Mouse (Mus musculus): ENCODE data around the gene Adat1. TPM values are rescaled to one million over a fixed set of nuclear protein-coding genes. Genes with fewer than 3 reads are reported as not detected.

Adat1 gene
- polyA plus RNA-seq, 1 experiment from 2014 or later, result 18.7 TPM

- DNase-seq (ENCODE audit: extremely low spot score, low spot score), result no peak
- Histone ChIP-seq H3K4me3 (no peak overlapping the region), H3K27me3 (ENCODE audit: poor library complexity, severe bottlenecking) (no peaks in the 10 kb centered on the region), H3K36me3 (replicated peaks) (peaks cover 75% of the 10 kb centered on the region), H3K27ac (no peak overlapping the region), H3K9me3 (no peaks in the 10 kb centered on the region), H3K4me1 (peaks cover 9% of the 10 kb centered on the region)
- 79% methylated on average over 3 of the region's 3 CpGs for WGBS
Observed at GRCm38 (mm10) chr8:111992703-111993039, 569 bp upstream of the Adat1 start.

GRCm38 (mm10) chr8:111991278-111991677, 824 bp downstream of the Adat1 start:
- H3K27ac ChIP-seq, result peak overlapping the region; percentile 90
- peaks cover 73% of the 10 kb centered on the region for H3K36me3 ChIP-seq (replicated peaks)
- no peaks in the 10 kb centered on the region for H3K27me3 ChIP-seq (ENCODE audit: poor library complexity, severe bottlenecking)
- H3K9me3 ChIP-seq, result no peaks in the 10 kb centered on the region
- 71% methylated on average over 8 of the region's 8 CpGs for WGBS
- H3K4me3 ChIP-seq, result peak overlapping the region; percentile 85
- no peak for DNase-seq (ENCODE audit: extremely low spot score, low spot score)
- H3K4me1 ChIP-seq, result peaks cover 9% of the 10 kb centered on the region

- peaks cover 9% of the 10 kb centered on the region for H3K4me1 ChIP-seq
- no peak overlapping the region for H3K27ac ChIP-seq
- 23% methylated on average over 7 of the region's 7 CpGs for WGBS
- no peaks in the 10 kb centered on the region for H3K27me3 ChIP-seq (ENCODE audit: poor library complexity, severe bottlenecking)
- peak; percentile 80 for DNase-seq (ENCODE audit: extremely low spot score, low spot score)
- H3K36me3 ChIP-seq (replicated peaks), result peaks cover 73% of the 10 kb centered on the region
- no peaks in the 10 kb centered on the region for H3K9me3 ChIP-seq
- H3K4me3 ChIP-seq, result no peak overlapping the region
Observed at GRCm38 (mm10) chr8:111989911-111990310, 2.2 kb downstream of the Adat1 start.

- H3K27ac ChIP-seq, result no peak overlapping the region
- H3K4me1 ChIP-seq, result no peaks in the 10 kb centered on the region
- no peak overlapping the region for H3K4me3 ChIP-seq
- H3K27me3 ChIP-seq (ENCODE audit: poor library complexity, severe bottlenecking), result no peaks in the 10 kb centered on the region
- peaks cover 93% of the 10 kb centered on the region for H3K36me3 ChIP-seq (replicated peaks)
- H3K9me3 ChIP-seq, result no peaks in the 10 kb centered on the region
- DNase-seq (ENCODE audit: extremely low spot score, low spot score), result no peak
- 89% methylated on average over 10 of the region's 10 CpGs for WGBS
Observed at GRCm38 (mm10) chr8:111984511-111984910, 7.6 kb downstream of the Adat1 start.

GRCm38 (mm10) chr8:111982116-111982515, 10.0 kb downstream of the Adat1 start:
- 80% methylated on average over 7 of the region's 7 CpGs for WGBS
- Histone ChIP-seq H3K36me3 (replicated peaks) (peaks cover 92% of the 10 kb centered on the region), H3K27ac (no peak overlapping the region), H3K4me3 (no peak overlapping the region), H3K9me3 (no peaks in the 10 kb centered on the region), H3K4me1 (no peaks in the 10 kb centered on the region), H3K27me3 (ENCODE audit: poor library complexity, severe bottlenecking) (no peaks in the 10 kb centered on the region)
- no peak for DNase-seq (ENCODE audit: extremely low spot score, low spot score)

- no peak overlapping the region for H3K27ac ChIP-seq
- H3K4me1 ChIP-seq, result no peaks in the 10 kb centered on the region
- 89% methylated on average over 10 of the region's 10 CpGs for WGBS
- H3K4me3 ChIP-seq, result no peak overlapping the region
- H3K36me3 ChIP-seq (replicated peaks), result peaks cover 94% of the 10 kb centered on the region
- no peak for DNase-seq (ENCODE audit: extremely low spot score, low spot score)
- H3K9me3 ChIP-seq, result peaks cover 13% of the 10 kb centered on the region
- no peaks in the 10 kb centered on the region for H3K27me3 ChIP-seq (ENCODE audit: poor library complexity, severe bottlenecking)
Observed at GRCm38 (mm10) chr8:111978147-111978546, 14.0 kb downstream of the Adat1 start.

GRCm38 (mm10) chr8:111976326-111976725, 15.8 kb downstream of the Adat1 start:
- Histone ChIP-seq H3K36me3 (replicated peaks) (peaks cover 94% of the 10 kb centered on the region), H3K4me3 (no peak overlapping the region)
- 89% methylated on average over 2 of the region's 2 CpGs for WGBS

GRCm38 (mm10) chr8:111975706-111976105, 16.4 kb downstream of the Adat1 start:
- no peak for DNase-seq (ENCODE audit: extremely low spot score, low spot score)
- 96% methylated on average over 2 of the region's 2 CpGs for WGBS

More at GRCm38 (mm10) chr8:111976326-111976725, 15.8 kb downstream of the Adat1 start:
- Histone ChIP-seq H3K27ac (no peak overlapping the region), H3K27me3 (ENCODE audit: poor library complexity, severe bottlenecking) (no peaks in the 10 kb centered on the region), H3K9me3 (peaks cover 13% of the 10 kb centered on the region), H3K4me1 (no peaks in the 10 kb centered on the region)
- no peak for DNase-seq (ENCODE audit: extremely low spot score, low spot score)

GRCm38 (mm10) chr8:111974138-111974537, 18.0 kb downstream of the Adat1 start:
- Histone ChIP-seq H3K4me3 (no peak overlapping the region), H3K27me3 (ENCODE audit: poor library complexity, severe bottlenecking) (no peaks in the 10 kb centered on the region), H3K4me1 (0 out of 2 replicates have a peak, but pooled peaks cover under 1% of the 10 kb centered on the region), H3K9me3 (peaks cover 13% of the 10 kb centered on the region), H3K36me3 (replicated peaks) (peaks cover 89% of the 10 kb centered on the region), H3K27ac (no peak overlapping the region)
- DNase-seq (ENCODE audit: extremely low spot score, low spot score), result no peak
- 97% methylated on average over 12 of the region's 12 CpGs for WGBS

More at GRCm38 (mm10) chr8:111975706-111976105, 16.4 kb downstream of the Adat1 start:
- no peaks in the 10 kb centered on the region for H3K27me3 ChIP-seq (ENCODE audit: poor library complexity, severe bottlenecking)
- no peak overlapping the region for H3K4me3 ChIP-seq
- no peak overlapping the region for H3K27ac ChIP-seq
- peaks cover 93% of the 10 kb centered on the region for H3K36me3 ChIP-seq (replicated peaks)
- H3K4me1 ChIP-seq, result no peaks in the 10 kb centered on the region
- peaks cover 13% of the 10 kb centered on the region for H3K9me3 ChIP-seq

GRCm38 (mm10) chr8:111968991-111969390, 23.1 kb downstream of the Adat1 start:
- 33% methylated on average over 5 of the region's 5 CpGs for WGBS
- Histone ChIP-seq H3K27ac (no peak overlapping the region), H3K4me1 (0 out of 2 replicates have a peak, but pooled peaks cover 5% of the 10 kb centered on the region)

GRCm38 (mm10) chr8:111968541-111968940, 23.6 kb downstream of the Adat1 start:
- no peak for DNase-seq (ENCODE audit: extremely low spot score, low spot score)
- 80% methylated on average over 10 of the region's 10 CpGs for WGBS
- 0 out of 2 replicates have a peak, but pooled peaks cover 7% of the 10 kb centered on the region for H3K4me1 ChIP-seq
- peaks cover 3% of the 10 kb centered on the region; the same call in 1 of the 2 replicates for H3K9me3 ChIP-seq
- no peak overlapping the region for H3K27ac ChIP-seq
- H3K4me3 ChIP-seq, result no peak overlapping the region
- H3K27me3 ChIP-seq (ENCODE audit: poor library complexity, severe bottlenecking), result no peaks in the 10 kb centered on the region
- H3K36me3 ChIP-seq (replicated peaks), result peaks cover 63% of the 10 kb centered on the region

More at GRCm38 (mm10) chr8:111968991-111969390, 23.1 kb downstream of the Adat1 start:
- H3K36me3 ChIP-seq (replicated peaks), result peaks cover 65% of the 10 kb centered on the region
- peaks cover 7% of the 10 kb centered on the region for H3K9me3 ChIP-seq
- DNase-seq (ENCODE audit: extremely low spot score, low spot score), result no peak
- H3K4me3 ChIP-seq, result no peak overlapping the region
- no peaks in the 10 kb centered on the region for H3K27me3 ChIP-seq (ENCODE audit: poor library complexity, severe bottlenecking)

- H3K4me1 ChIP-seq, result 0 out of 2 replicates have a peak, but pooled peaks cover 14% of the 10 kb centered on the region
- 85% methylated on average over 5 of the region's 5 CpGs for WGBS
- DNase-seq (ENCODE audit: extremely low spot score, low spot score), result no peak
- H3K27me3 ChIP-seq (ENCODE audit: poor library complexity, severe bottlenecking), result no peaks in the 10 kb centered on the region
- H3K4me3 ChIP-seq, result no peak overlapping the region
- peaks cover 52% of the 10 kb centered on the region for H3K36me3 ChIP-seq (replicated peaks)
- H3K27ac ChIP-seq, result no peak overlapping the region
- no peaks in the 10 kb centered on the region for H3K9me3 ChIP-seq
Observed at GRCm38 (mm10) chr8:111967246-111967870, 24.7 kb downstream of the Adat1 start.

- Histone ChIP-seq H3K4me3 (no peak overlapping the region), H3K36me3 (replicated peaks) (peaks cover 34% of the 10 kb centered on the region), H3K27me3 (ENCODE audit: poor library complexity, severe bottlenecking) (no peaks in the 10 kb centered on the region), H3K4me1 (0 out of 2 replicates have a peak, but pooled peaks cover 14% of the 10 kb centered on the region), H3K9me3 (no peaks in the 10 kb centered on the region), H3K27ac (no peak overlapping the region)
- DNase-seq (ENCODE audit: extremely low spot score, low spot score), result no peak
- 83% methylated on average over 7 of the region's 7 CpGs for WGBS
Observed at GRCm38 (mm10) chr8:111964849-111965561, 27.1 kb downstream of the Adat1 start.

Measured in forebrain, embryonic 10.5 days (tissue).